Mouse (Mus musculus): ENCODE results near the gene H2al1e. TPM values are rescaled to one million over a fixed set of nuclear protein-coding genes. Genes with fewer than 3 reads are reported as not detected.
"Not testable (repeated sequence)": the region's sequence is repeated elsewhere in the genome, so short reads cannot be mapped to it uniquely, and the experiment has no call there.

The H2al1e gene
- not detected in 2 replicates for polyA plus RNA-seq (2014; fragmentation: Nextera tagmentation; extraction: Ambion mirVana)

DNA sequence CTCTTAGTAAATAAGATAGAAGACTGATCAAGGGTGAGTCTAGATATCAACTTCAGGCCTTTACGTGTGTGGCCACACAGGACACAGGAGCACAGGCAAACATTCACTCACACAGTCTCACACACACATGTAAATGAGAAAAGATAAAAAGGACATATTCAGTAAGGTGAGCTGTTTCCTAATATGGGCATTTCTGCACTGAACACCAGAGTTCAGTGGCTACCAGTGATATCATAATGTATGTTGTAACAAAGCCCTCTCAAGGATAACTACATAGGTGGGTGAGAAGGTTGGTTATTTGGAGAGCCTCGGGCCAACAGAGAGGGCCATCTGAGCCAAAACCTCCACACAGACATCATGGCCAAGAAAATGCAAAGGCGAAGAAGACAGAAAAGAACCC, at the start of gene H2al1e:
Gene H2al1e, plus strand, starts transcription at position 301 of the 400 bp plus-strand sequence.
- WGBS, result no CpG with 5 or more reads among the region's 3 CpGs

DNA sequence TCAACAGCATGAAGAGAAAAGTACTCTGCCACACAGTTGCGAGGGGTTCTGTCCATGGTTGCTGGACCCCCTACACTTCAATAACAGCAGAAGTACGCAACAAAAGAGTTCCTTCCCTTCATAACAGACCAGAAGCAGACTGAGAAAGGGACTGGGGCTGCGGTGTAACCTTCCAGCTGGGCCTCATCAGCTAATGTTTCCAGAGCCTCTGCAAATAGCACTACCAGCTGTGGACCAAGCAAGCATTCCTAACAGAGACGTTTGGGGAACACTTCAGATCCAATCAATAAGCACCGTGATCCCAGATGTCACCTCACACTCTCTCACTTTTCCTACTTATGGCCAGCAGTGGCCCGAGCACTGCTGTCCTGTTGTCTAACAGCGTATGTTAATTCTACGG, 46.8 kb upstream of the H2al1e start:
- WGBS, result 76% methylated on average over 8 of the region's 8 CpGs
- Histone ChIP-seq H3K36me3 (ENCODE audit: control insufficient read depth, insufficient read depth, low read length) (no peaks in the 10 kb centered on the region), H3K4me1 (ENCODE audit: control insufficient read depth, insufficient read depth, low read length) (no peaks in the 10 kb centered on the region), H3K9me3 (ENCODE audit: control insufficient read depth, low read length) (no peaks in the 10 kb centered on the region), H3K27me3 (ENCODE audit: control insufficient read depth, insufficient read depth, low read length) (no peaks in the 10 kb centered on the region), H3K4me3 (ENCODE audit: low read depth, low read length) (no peak overlapping the region), H3K27ac (ENCODE audit: low read depth, low read length) (no peak overlapping the region), H3K9ac (replicated peaks; ENCODE audit: low read depth, low read length) (no peak overlapping the region), H3K4me2 (ENCODE audit: low read depth, low read length) (no peak overlapping the region)
- no peak for ATAC-seq (ENCODE audit: low read depth)

More for the DNA sequence above, at the start of gene H2al1e:
- H3K9ac ChIP-seq (replicated peaks; ENCODE audit: low read depth, low read length); H3K4me2 ChIP-seq (ENCODE audit: low read depth, low read length); H3K4me1 ChIP-seq (ENCODE audit: control insufficient read depth, insufficient read depth, low read length); H3K4me3 ChIP-seq (ENCODE audit: low read depth, low read length); H3K36me3 ChIP-seq (ENCODE audit: control insufficient read depth, insufficient read depth, low read length); ATAC-seq (ENCODE audit: low read depth); H3K27ac ChIP-seq (ENCODE audit: low read depth, low read length); H3K9me3 ChIP-seq (ENCODE audit: control insufficient read depth, low read length); H3K27me3 ChIP-seq (ENCODE audit: control insufficient read depth, insufficient read depth, low read length): not testable (repeated sequence)

DNA sequence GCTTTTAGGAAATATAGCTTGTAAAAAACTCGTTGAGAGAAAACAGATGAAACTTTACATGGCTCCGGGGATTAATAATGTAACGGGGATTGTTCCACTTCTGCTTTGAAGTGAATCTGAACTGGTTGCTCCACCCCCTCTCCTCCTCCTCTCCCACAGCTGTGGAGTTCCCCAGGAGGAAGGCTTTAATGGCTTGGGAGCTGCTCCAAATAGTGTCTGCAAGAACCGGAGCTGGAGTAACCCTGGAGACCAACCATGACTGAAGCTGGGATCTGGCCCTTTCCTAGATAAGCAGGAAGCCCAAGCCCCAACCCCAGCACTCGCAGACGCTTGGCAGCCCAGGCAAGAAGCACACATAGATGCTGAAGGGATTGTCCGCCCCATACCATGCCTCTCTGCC, 43.9 kb upstream of the H2al1e start:
- ATAC-seq (ENCODE audit: low read depth), result no peak; the same call in 1 of the 2 replicates

DNA sequence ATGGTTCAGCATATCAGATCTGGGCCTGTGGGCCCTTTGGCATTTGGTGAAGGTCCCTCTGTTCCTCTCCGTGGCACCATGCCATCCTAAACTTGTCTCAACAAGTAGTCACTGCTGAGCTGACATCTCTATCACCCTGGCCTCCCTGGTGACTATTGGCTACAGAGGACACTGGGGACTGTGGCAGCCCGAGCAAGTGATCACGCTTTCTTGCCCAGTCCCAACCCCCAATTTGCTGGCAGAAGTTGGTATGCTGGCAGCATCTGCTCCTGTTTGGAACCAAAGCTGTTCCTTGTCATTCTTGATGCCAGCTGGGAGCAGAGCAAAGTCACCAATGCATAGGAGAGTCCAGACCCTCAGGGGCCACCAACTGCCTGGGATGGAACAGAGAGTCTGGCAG, 42.7 kb upstream of the H2al1e start:
- Histone ChIP-seq H3K4me1 (ENCODE audit: control insufficient read depth, insufficient read depth, low read length) (no peaks in the 10 kb centered on the region), H3K36me3 (ENCODE audit: control insufficient read depth, insufficient read depth, low read length) (no peaks in the 10 kb centered on the region), H3K4me3 (ENCODE audit: low read depth, low read length) (no peak overlapping the region), H3K9me3 (ENCODE audit: control insufficient read depth, low read length) (no peaks in the 10 kb centered on the region), H3K27me3 (ENCODE audit: control insufficient read depth, insufficient read depth, low read length) (no peaks in the 10 kb centered on the region), H3K4me2 (ENCODE audit: low read depth, low read length) (no peak overlapping the region), H3K9ac (replicated peaks; ENCODE audit: low read depth, low read length) (no peak overlapping the region), H3K27ac (ENCODE audit: low read depth, low read length) (no peak overlapping the region)
- ATAC-seq (ENCODE audit: low read depth), result no peak
- 87% methylated on average over 3 of the region's 3 CpGs for WGBS

More for the DNA sequence above, 43.9 kb upstream of the H2al1e start:
- H3K27me3 ChIP-seq (ENCODE audit: control insufficient read depth, insufficient read depth, low read length), result no peaks in the 10 kb centered on the region
- H3K4me2 ChIP-seq (ENCODE audit: low read depth, low read length), result no peak overlapping the region
- WGBS, result 66% methylated on average over 7 of the region's 7 CpGs
- H3K36me3 ChIP-seq (ENCODE audit: control insufficient read depth, insufficient read depth, low read length), result no peaks in the 10 kb centered on the region
- H3K9ac ChIP-seq (replicated peaks; ENCODE audit: low read depth, low read length), result no peak overlapping the region
- H3K4me3 ChIP-seq (ENCODE audit: low read depth, low read length), result no peak overlapping the region
- H3K27ac ChIP-seq (ENCODE audit: low read depth, low read length), result no peak overlapping the region
- no peaks in the 10 kb centered on the region for H3K4me1 ChIP-seq (ENCODE audit: control insufficient read depth, insufficient read depth, low read length)
- H3K9me3 ChIP-seq (ENCODE audit: control insufficient read depth, low read length), result no peaks in the 10 kb centered on the region

DNA sequence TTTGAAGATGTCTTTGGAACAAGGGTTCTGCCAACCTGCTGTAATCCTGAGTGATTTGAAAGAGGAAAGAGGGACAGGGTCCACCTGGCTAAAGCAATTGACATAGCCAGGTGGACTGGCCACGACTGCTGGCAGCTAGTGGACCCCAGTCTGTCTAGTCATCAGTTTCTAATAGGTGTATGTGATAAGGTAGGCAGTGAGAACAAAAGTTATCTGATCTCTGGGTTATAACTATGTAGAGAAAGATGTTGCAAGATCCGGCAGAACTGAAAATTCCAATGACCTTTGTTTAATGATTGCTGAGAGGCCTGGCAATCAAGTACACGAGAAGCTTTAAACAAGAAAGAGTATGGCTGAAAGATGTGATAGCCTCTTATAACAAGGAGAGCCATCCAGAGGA, 38.5 kb upstream of the H2al1e start:
- ATAC-seq (ENCODE audit: low read depth), result no peak
- 87% methylated on average over 3 of the region's 3 CpGs for WGBS
- Histone ChIP-seq H3K9me3 (ENCODE audit: control insufficient read depth, low read length) (no peaks in the 10 kb centered on the region), H3K27me3 (ENCODE audit: control insufficient read depth, insufficient read depth, low read length) (no peaks in the 10 kb centered on the region), H3K36me3 (ENCODE audit: control insufficient read depth, insufficient read depth, low read length) (no peaks in the 10 kb centered on the region), H3K9ac (replicated peaks; ENCODE audit: low read depth, low read length) (no peak overlapping the region), H3K27ac (ENCODE audit: low read depth, low read length) (no peak overlapping the region), H3K4me3 (ENCODE audit: low read depth, low read length) (no peak overlapping the region), H3K4me1 (ENCODE audit: control insufficient read depth, insufficient read depth, low read length) (no peaks in the 10 kb centered on the region), H3K4me2 (ENCODE audit: low read depth, low read length) (no peak overlapping the region)

DNA sequence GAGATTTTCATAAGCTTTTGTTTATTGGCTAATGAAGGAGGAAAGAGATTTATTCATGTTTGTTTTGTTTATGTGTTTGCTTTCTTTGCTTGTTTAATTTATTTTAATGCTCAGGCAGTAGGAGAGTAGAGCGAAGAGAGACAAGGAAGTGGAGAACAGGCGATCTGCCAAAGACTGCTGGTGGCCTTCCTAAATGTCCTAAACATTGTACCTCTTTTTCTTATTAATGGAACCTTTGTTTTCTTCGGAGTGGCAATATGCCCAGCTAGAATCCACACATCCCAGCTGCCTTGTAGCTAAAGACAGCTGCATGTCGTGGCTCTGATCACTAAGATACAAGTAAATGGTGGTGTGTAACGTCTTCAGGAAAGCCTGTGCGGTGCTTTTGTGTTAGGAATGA, 34.7 kb upstream of the H2al1e start:
- Histone ChIP-seq H3K9ac (replicated peaks; ENCODE audit: low read depth, low read length) (no peak overlapping the region), H3K4me1 (ENCODE audit: control insufficient read depth, insufficient read depth, low read length) (no peaks in the 10 kb centered on the region), H3K4me2 (ENCODE audit: low read depth, low read length) (no peak overlapping the region), H3K27me3 (ENCODE audit: control insufficient read depth, insufficient read depth, low read length) (no peaks in the 10 kb centered on the region), H3K27ac (ENCODE audit: low read depth, low read length) (no peak overlapping the region), H3K9me3 (ENCODE audit: control insufficient read depth, low read length) (no peaks in the 10 kb centered on the region), H3K36me3 (ENCODE audit: control insufficient read depth, insufficient read depth, low read length) (no peaks in the 10 kb centered on the region), H3K4me3 (ENCODE audit: low read depth, low read length) (no peak overlapping the region)
- 69% methylated on average over 6 of the region's 6 CpGs for WGBS
- ATAC-seq (ENCODE audit: low read depth), result no peak

DNA sequence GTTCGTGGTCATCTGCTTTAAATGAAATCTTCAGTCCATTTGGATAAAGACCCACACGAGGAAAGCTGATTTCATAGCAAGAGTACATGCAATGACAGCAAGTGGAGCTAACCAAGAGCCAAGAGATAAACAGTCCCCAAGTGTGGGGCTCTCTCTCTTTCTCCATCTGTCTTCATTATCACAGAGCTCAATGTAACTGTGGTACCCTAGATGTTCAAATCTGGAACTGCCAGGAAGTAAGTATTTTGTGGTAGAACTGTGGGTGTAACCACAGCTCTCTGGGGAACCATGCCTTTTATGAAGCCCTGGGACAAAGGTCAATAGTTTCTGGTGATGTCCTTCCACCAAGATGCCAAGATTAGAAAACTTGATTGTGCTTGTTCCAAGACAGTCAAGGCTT, 31.0 kb upstream of the H2al1e start:
- WGBS, result 77% methylated on average over 2 of the region's 2 CpGs
- Histone ChIP-seq H3K36me3 (ENCODE audit: control insufficient read depth, insufficient read depth, low read length) (no peaks in the 10 kb centered on the region), H3K4me1 (ENCODE audit: control insufficient read depth, insufficient read depth, low read length) (no peaks in the 10 kb centered on the region), H3K4me3 (ENCODE audit: low read depth, low read length) (no peak overlapping the region), H3K9ac (replicated peaks; ENCODE audit: low read depth, low read length) (no peak overlapping the region), H3K9me3 (ENCODE audit: control insufficient read depth, low read length) (no peaks in the 10 kb centered on the region), H3K4me2 (ENCODE audit: low read depth, low read length) (no peak overlapping the region), H3K27ac (ENCODE audit: low read depth, low read length) (no peak overlapping the region), H3K27me3 (ENCODE audit: control insufficient read depth, insufficient read depth, low read length) (no peaks in the 10 kb centered on the region)
- ATAC-seq (ENCODE audit: low read depth), result no peak

DNA sequence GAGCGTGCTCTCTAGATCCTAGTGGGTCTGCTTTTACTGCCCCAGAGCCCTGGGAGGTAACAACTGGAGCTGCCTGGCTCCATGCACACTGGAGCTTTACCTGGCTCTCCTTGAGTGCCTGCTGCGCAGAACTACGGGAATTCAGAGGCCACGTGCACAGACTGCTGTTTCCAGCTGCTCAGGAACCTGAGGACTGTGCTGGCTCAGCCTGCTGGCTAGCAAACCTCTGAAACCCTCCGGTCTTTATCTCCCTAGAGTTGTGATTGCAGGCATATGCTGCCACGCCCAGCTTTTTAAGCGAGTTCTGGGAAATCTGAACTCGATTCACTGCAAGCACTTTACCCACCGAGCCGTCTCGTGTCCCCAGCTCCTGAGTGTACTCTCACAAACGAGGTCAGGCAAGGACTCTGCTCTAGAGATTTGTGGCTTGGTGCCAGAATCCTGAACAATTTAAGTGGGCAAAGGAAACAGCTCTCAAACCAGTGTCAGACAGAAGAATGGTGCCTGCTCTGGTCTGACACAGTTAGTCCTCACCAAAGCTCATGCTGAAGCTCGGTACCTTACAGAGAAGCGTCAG, 23.3 kb upstream of the H2al1e start:
- no peaks in the 10 kb centered on the region for H3K9me3 ChIP-seq (ENCODE audit: control insufficient read depth, low read length)
- H3K4me3 ChIP-seq (ENCODE audit: low read depth, low read length), result no peak overlapping the region
- no peaks in the 10 kb centered on the region for H3K36me3 ChIP-seq (ENCODE audit: control insufficient read depth, insufficient read depth, low read length)
- ATAC-seq (ENCODE audit: low read depth), result no peak
- no peak overlapping the region for H3K27ac ChIP-seq (ENCODE audit: low read depth, low read length)
- no peak overlapping the region for H3K9ac ChIP-seq (replicated peaks; ENCODE audit: low read depth, low read length)
- WGBS, result 79% methylated on average over 14 of the region's 14 CpGs
- no peaks in the 10 kb centered on the region for H3K27me3 ChIP-seq (ENCODE audit: control insufficient read depth, insufficient read depth, low read length)
- no peak overlapping the region for H3K4me2 ChIP-seq (ENCODE audit: low read depth, low read length)
- H3K4me1 ChIP-seq (ENCODE audit: control insufficient read depth, insufficient read depth, low read length), result no peaks in the 10 kb centered on the region

DNA sequence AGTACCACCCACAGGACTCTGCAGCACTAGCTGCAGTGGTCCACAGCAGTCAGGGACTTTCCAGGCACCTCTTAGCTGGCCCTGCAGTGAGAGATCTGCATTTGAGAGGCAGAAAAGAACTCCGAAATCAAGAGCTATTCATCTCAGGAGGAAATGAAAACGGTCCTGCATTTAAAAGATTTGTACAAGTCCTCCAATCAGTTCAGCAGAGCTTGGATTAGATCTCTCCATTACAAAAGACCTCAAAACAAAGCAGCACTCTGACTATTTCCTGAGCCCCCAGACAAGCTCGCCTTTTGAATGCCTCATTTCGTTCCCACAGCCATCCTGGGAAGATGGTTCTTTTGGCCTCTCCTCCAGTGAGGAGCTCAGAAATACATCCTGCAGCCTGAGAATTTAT, 22.5 kb upstream of the H2al1e start:
- ATAC-seq (ENCODE audit: low read depth), result no peak
- no peak overlapping the region for H3K27ac ChIP-seq (ENCODE audit: low read depth, low read length)
- H3K4me2 ChIP-seq (ENCODE audit: low read depth, low read length), result no peak overlapping the region
- no peaks in the 10 kb centered on the region for H3K9me3 ChIP-seq (ENCODE audit: control insufficient read depth, low read length)
- no peaks in the 10 kb centered on the region for H3K4me1 ChIP-seq (ENCODE audit: control insufficient read depth, insufficient read depth, low read length)
- H3K9ac ChIP-seq (replicated peaks; ENCODE audit: low read depth, low read length), result no peak overlapping the region
- H3K36me3 ChIP-seq (ENCODE audit: control insufficient read depth, insufficient read depth, low read length), result no peaks in the 10 kb centered on the region
- H3K27me3 ChIP-seq (ENCODE audit: control insufficient read depth, insufficient read depth, low read length), result no peaks in the 10 kb centered on the region
- 66% methylated on average over 4 of the region's 4 CpGs for WGBS
- no peak overlapping the region for H3K4me3 ChIP-seq (ENCODE audit: low read depth, low read length)

All from neural tube, embryonic 14.5 days (tissue).